Mouse (Mus musculus) layer of hippocampus, adult 9-11 months (tissue): ENCODE data around the gene Rhou.

ENCODE experiments used
- DNase-seq: peaks from one replicate; pipeline ENCODE4 v3.0.0; 2022

Gene Rhou

DNA sequence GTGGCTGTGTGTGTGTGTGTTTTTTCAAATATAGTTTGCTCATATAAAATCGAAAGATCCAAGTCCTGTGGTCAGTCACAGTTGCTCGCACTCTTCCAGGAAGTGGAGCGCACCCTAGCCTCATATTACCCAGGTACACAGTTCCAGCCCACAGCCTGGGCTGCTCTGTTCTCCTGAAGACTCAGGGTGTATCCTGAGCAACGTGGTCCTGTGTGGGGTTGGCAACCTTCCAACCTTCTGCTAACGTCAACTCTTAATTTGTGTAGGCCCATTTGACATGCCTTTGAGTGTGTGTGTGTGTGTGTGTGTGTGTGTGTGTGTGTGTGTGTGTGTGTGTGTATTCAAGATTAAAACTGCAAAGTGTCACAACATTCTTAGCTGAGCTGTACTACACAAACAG, 43.6 kb downstream of the Rhou start:
- DNase-seq: no peak

- DNase-seq: no peak
Measured at GRCm38 (mm10) chr8:123700399-123701070, 46.8 kb downstream of the Rhou start.

DNA sequence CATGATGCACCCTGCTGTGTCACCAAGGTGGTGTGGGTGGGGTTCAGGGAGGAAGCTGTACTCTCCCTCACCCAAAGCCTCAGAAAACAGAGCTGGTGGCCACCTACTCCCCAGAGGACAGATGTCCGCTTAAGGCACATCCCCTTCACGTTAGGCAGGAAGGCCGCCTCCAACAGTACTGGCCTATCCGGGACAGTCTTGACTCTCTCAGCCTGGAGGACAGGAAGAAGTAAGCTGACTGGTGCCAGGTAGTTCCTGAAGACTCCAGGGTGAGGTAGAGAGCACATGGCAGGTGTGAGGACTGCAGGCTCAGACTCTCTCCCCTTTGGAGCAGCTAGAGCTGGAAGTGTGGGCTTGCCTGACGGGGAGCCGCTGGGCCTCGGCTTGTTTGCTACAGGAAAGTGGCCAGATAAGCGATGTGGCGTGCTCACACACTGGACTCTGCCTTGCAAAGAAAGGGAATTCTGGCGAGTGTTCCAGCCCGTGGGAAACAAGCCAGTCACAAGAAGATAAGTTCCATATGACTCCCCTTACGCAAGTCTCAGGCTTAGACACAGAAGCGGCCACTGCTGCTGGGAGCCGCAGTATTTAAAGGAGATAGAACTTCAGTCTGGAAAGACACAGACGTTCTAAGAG, 48.3 kb downstream of the Rhou start:
- DNase-seq: no peak

DNA sequence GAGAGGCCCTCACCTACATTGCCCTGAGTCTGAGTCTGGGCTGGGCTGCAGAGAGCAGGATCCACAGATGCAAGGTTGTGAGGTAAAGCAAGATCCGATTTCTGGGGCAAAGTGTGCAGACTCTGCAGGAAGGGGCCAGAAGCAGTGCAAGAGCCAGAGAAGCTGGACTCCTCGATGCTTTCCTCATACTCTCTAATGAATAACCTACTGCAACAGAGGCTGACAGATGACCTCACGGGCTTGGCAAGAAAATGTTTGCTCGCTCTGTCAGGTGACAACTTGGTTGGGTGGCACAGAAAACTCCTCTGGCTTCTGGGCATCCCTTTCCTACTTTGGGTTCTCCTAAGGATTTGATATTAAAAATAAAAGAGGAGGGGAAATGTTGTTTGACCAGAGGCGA, 51.6 kb downstream of the Rhou start:
- DNase-seq: no peak

DNA sequence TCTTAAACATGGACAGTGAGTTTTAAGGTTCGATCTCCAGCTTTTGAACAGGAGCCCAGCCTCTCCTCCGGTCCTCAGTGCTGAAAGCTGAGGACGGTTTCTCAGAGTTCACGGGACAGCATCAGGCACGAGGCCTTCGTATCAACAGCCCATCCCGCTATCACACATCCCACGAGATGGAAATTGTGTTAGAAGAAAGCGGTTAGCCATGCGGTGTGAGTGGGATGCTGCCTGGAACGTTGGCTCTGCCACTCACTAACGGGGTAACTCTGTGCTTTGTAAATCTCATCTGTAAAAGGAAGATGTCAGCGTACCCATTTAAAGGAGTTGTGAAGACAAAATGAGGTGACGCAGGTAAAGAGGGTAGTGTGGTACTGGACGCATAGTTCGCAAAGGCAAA, 53.4 kb downstream of the Rhou start:
- peak; percentile 51 for DNase-seq

GRCm38 (mm10) chr8:123708729-123709128, 55.0 kb downstream of the Rhou start:
- DNase-seq: no peak

DNA sequence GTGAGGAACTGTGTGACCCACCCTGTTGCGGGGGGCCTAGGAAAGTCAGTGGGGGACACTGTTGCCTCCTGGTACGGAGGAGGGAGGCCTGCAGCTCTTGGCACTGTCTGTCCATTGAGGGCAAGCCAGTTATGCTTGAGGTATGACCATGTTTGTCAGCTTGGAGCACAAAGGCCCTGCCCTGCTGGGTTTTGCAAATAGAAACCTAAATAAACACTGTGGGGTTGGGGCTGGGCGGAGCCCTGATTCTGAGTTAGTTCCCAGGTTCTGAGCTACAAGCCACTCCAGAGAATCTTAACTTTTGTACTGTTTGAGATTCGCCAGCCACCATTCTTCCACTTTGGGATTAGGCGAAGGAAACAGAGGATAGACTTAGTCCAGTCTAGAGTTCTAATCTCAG, 56.6 kb downstream of the Rhou start:
- DNase-seq: no peak
